Mouse (Mus musculus): ENCODE results near the gene Pqlc3. TPM values are rescaled to one million over a fixed set of nuclear protein-coding genes. Genes with fewer than 3 reads are reported as not detected.

Gene Pqlc3
- polyA plus RNA-seq, 1 experiment: 9.0 TPM

GRCm38 (mm10) chr12:17001211-17001610 lies 1.0 kb upstream of the Pqlc3 start:
- no peak overlapping the region for H3K4me3 ChIP-seq (ENCODE audit: insufficient read depth, low read depth, low read length)
- no peaks in the 10 kb centered on the region for H3K36me3 ChIP-seq (ENCODE audit: control insufficient read depth, insufficient read depth, low read length)
- H3K4me1 ChIP-seq (ENCODE audit: control insufficient read depth, insufficient read depth, low read length): no peaks in the 10 kb centered on the region
- DNase-seq: no peak
- H3K27ac ChIP-seq (ENCODE audit: insufficient read depth, low read depth, low read length): no peak overlapping the region
- H3K27me3 ChIP-seq (replicated peaks; ENCODE audit: control insufficient read depth, insufficient read depth, low read length): no peaks in the 10 kb centered on the region
- WGBS: 69% methylated on average over 4 of the region's 4 CpGs
- TF ChIP-seq CTCF (conservative IDR thresholded peaks at IDR 0.05; ENCODE audit: insufficient read depth, insufficient read length, low read depth, low read length) (no peak), POLR2A (IDR thresholded peaks at IDR 0.05; ENCODE audit: low read depth, low read length) (no peak)

- TF ChIP-seq CTCF (conservative IDR thresholded peaks at IDR 0.05; ENCODE audit: insufficient read depth, insufficient read length, low read depth, low read length) (no peak), POLR2A (IDR thresholded peaks at IDR 0.05; ENCODE audit: low read depth, low read length) (no peak)
- H3K4me1 ChIP-seq (ENCODE audit: control insufficient read depth, insufficient read depth, low read length): no peaks in the 10 kb centered on the region
- H3K36me3 ChIP-seq (ENCODE audit: control insufficient read depth, insufficient read depth, low read length): no peaks in the 10 kb centered on the region
- no peaks in the 10 kb centered on the region for H3K27me3 ChIP-seq (replicated peaks; ENCODE audit: control insufficient read depth, insufficient read depth, low read length)
- no peak overlapping the region for H3K27ac ChIP-seq (ENCODE audit: insufficient read depth, low read depth, low read length)
- WGBS: 51% methylated on average over 6 of the region's 6 CpGs
- H3K4me3 ChIP-seq (ENCODE audit: insufficient read depth, low read depth, low read length): no peak overlapping the region
- no peak for DNase-seq
These were observed 420 bp upstream of the Pqlc3 start for GRCm38 (mm10) chr12:17000628-17001027.

GRCm38 (mm10) chr12:16999146-16999545 lies 1.1 kb downstream of the Pqlc3 start:
- H3K27me3 ChIP-seq (replicated peaks; ENCODE audit: control insufficient read depth, insufficient read depth, low read length): no peaks in the 10 kb centered on the region
- H3K27ac ChIP-seq (ENCODE audit: insufficient read depth, low read depth, low read length): no peak overlapping the region
- H3K36me3 ChIP-seq (ENCODE audit: control insufficient read depth, insufficient read depth, low read length): no peaks in the 10 kb centered on the region
- no peak for TF ChIP-seq CTCF (conservative IDR thresholded peaks at IDR 0.05; ENCODE audit: insufficient read depth, insufficient read length, low read depth, low read length)
- TF ChIP-seq POLR2A (IDR thresholded peaks at IDR 0.05; ENCODE audit: low read depth, low read length): no peak
- 11% methylated on average over 10 of the region's 10 CpGs for WGBS
- peak overlapping the region; percentile 60 for H3K4me3 ChIP-seq (ENCODE audit: insufficient read depth, low read depth, low read length)
- no peak for DNase-seq
- H3K4me1 ChIP-seq (ENCODE audit: control insufficient read depth, insufficient read depth, low read length): no peaks in the 10 kb centered on the region

GRCm38 (mm10) chr12:16996886-16997462 lies 3.2 kb downstream of the Pqlc3 start:
- WGBS: 93% methylated on average over 5 of the region's 5 CpGs
- no peak for TF ChIP-seq POLR2A (IDR thresholded peaks at IDR 0.05; ENCODE audit: low read depth, low read length)
- TF ChIP-seq CTCF (conservative IDR thresholded peaks at IDR 0.05; ENCODE audit: insufficient read depth, insufficient read length, low read depth, low read length): no peak
- Histone ChIP-seq H3K27ac (ENCODE audit: insufficient read depth, low read depth, low read length) (no peak overlapping the region), H3K27me3 (replicated peaks; ENCODE audit: control insufficient read depth, insufficient read depth, low read length) (no peaks in the 10 kb centered on the region), H3K36me3 (ENCODE audit: control insufficient read depth, insufficient read depth, low read length) (no peaks in the 10 kb centered on the region), H3K4me1 (ENCODE audit: control insufficient read depth, insufficient read depth, low read length) (no peaks in the 10 kb centered on the region), H3K4me3 (ENCODE audit: insufficient read depth, low read depth, low read length) (no peak overlapping the region)
- no peak for DNase-seq

- 88% methylated on average over 5 of the region's 5 CpGs for WGBS
- TF ChIP-seq CTCF (conservative IDR thresholded peaks at IDR 0.05; ENCODE audit: insufficient read depth, insufficient read length, low read depth, low read length) (no peak), POLR2A (IDR thresholded peaks at IDR 0.05; ENCODE audit: low read depth, low read length) (no peak)
- H3K27ac ChIP-seq (ENCODE audit: insufficient read depth, low read depth, low read length): no peak overlapping the region
- H3K36me3 ChIP-seq (ENCODE audit: control insufficient read depth, insufficient read depth, low read length): no peaks in the 10 kb centered on the region
- H3K27me3 ChIP-seq (replicated peaks; ENCODE audit: control insufficient read depth, insufficient read depth, low read length): no peaks in the 10 kb centered on the region
- no peak overlapping the region for H3K4me3 ChIP-seq (ENCODE audit: insufficient read depth, low read depth, low read length)
- H3K4me1 ChIP-seq (ENCODE audit: control insufficient read depth, insufficient read depth, low read length): no peaks in the 10 kb centered on the region
- no peak for DNase-seq
These were observed 3.9 kb downstream of the Pqlc3 start for GRCm38 (mm10) chr12:16996281-16996680.

GRCm38 (mm10) chr12:16994291-16994690 lies 5.9 kb downstream of the Pqlc3 start:
- Histone ChIP-seq H3K36me3 (ENCODE audit: control insufficient read depth, insufficient read depth, low read length) (no peaks in the 10 kb centered on the region), H3K27ac (ENCODE audit: insufficient read depth, low read depth, low read length) (no peak overlapping the region), H3K27me3 (replicated peaks; ENCODE audit: control insufficient read depth, insufficient read depth, low read length) (no peaks in the 10 kb centered on the region), H3K4me1 (ENCODE audit: control insufficient read depth, insufficient read depth, low read length) (no peaks in the 10 kb centered on the region), H3K4me3 (ENCODE audit: insufficient read depth, low read depth, low read length) (no peak overlapping the region)
- TF ChIP-seq POLR2A (IDR thresholded peaks at IDR 0.05; ENCODE audit: low read depth, low read length) (no peak), CTCF (conservative IDR thresholded peaks at IDR 0.05; ENCODE audit: insufficient read depth, insufficient read length, low read depth, low read length) (no peak)
- DNase-seq: no peak
- 75% methylated on average over 2 of the region's 2 CpGs for WGBS

GRCm38 (mm10) chr12:16992355-16992754 lies 7.9 kb downstream of the Pqlc3 start:
- 89% methylated on average over 2 of the region's 2 CpGs for WGBS
- H3K4me3 ChIP-seq (ENCODE audit: insufficient read depth, low read depth, low read length): no peak overlapping the region
- H3K27ac ChIP-seq (ENCODE audit: insufficient read depth, low read depth, low read length): no peak overlapping the region
- no peaks in the 10 kb centered on the region for H3K27me3 ChIP-seq (replicated peaks; ENCODE audit: control insufficient read depth, insufficient read depth, low read length)
- no peaks in the 10 kb centered on the region for H3K36me3 ChIP-seq (ENCODE audit: control insufficient read depth, insufficient read depth, low read length)
- no peak for DNase-seq
- no peaks in the 10 kb centered on the region for H3K4me1 ChIP-seq (ENCODE audit: control insufficient read depth, insufficient read depth, low read length)
- TF ChIP-seq CTCF (conservative IDR thresholded peaks at IDR 0.05; ENCODE audit: insufficient read depth, insufficient read length, low read depth, low read length) (no peak), POLR2A (IDR thresholded peaks at IDR 0.05; ENCODE audit: low read depth, low read length) (no peak)
